Mouse (Mus musculus): ENCODE data around the gene Szt2.

The Szt2 gene

GRCm38 (mm10) chr4:118358159-118358895, 50.7 kb downstream of the Szt2 start:
- no peak for DNase-seq (ENCODE audit: inconsistent ontology term)

GRCm38 (mm10) chr4:118357504-118357903, 51.6 kb downstream of the Szt2 start:
- DNase-seq (ENCODE audit: inconsistent ontology term): no peak

GRCm38 (mm10) chr4:118356738-118357137, 52.3 kb downstream of the Szt2 start:
- DNase-seq (ENCODE audit: inconsistent ontology term): no peak

DNA sequence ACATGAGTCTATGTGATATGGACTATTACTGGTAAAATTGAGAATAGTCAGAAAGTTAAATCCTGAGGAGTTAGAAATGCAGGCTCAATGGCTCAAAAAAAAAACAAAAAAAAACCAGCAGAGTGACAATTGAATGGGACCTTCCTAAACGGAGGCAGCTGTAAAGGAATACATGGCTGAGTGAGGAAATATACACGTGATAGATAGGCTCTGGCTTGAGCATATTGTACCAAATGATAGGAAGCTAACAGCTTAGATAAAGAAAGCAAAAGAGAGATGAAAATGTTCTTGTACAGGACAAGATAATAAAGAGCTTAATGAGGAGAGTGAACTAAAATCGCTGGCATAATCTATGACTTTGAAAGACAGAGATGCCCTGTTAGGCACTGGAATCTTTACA, 54.8 kb downstream of the Szt2 start:
- DNase-seq (ENCODE audit: inconsistent ontology term): no peak

DNA sequence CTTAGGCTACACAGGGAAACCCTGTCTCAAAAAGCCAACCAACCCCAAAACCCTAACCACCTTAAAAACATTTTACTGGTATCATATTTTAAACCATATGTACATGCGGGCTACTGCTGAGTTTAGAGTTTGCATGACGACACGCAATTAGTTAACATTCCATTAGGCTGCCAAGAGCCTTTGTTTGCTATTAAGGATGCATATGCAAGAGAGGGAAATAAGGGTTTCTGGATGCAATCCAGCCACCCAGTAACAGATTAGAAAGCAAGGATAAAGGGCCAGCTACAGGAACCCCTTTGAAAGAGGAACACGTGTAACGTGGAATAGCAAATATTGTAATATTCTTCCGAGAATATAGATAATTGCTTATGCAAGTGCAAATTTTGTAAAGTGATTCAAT, 55.4 kb downstream of the Szt2 start:
- DNase-seq (ENCODE audit: inconsistent ontology term): no peak

GRCm38 (mm10) chr4:118351828-118352227, 57.2 kb downstream of the Szt2 start:
- DNase-seq (ENCODE audit: inconsistent ontology term): no peak

DNA sequence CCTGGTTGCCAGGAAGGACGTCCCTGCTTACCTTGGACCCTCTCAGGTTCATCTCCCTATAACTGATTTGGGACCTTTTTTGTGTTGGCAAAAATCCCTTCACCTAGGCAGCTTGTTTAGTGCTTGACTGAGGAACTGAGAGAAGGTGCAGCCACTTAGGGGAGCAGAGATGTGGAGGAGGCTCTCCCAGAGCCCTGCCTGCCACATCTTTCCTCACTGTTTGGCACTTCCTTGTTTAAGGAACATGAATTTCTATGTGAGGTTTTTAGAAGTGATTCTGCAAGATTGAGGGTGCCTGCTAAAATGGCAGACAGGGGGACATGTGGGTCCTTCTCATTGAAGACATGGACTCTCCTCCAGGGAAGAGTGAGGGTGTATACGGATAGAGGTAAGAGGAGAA, 58.2 kb downstream of the Szt2 start:
- DNase-seq (ENCODE audit: inconsistent ontology term): no peak

DNA sequence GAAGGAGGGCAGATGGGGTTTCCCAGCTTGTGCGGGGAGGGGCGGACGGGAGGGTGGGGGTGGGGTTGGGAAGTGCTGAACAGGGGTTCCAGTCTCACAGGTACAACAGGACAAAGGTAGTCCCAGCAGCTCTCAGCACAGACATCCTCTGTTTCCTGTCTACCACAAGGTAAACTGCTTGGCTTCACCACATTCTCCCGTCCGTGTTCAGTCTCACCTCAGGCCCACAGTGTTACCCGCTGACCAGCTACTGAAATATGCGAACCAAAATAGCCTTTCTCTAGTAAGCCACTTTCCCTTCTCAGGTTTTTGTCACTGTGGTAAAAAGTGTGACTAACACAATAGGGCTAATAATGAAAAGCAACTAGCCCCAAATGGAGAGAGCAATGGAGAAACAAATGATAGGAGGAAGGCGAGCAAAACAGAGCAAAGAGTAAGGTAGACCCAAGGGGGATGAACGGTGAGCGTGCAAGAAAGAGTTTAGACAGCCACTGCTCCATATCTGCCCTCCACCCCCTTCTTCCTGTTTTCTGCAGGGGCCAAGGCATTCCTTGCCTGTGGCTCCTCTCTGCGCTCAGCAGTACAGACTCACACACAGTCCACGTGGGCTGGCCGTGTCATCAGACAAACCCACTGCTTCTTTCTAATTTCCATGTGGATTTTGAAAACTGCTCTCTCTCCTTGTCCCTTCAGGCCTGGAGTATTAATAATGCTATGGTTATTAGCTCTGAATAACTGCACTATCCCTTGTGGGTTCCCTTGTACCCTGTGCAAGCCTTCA, 61.4 kb downstream of the Szt2 start:
- no peak for DNase-seq (ENCODE audit: inconsistent ontology term)

GRCm38 (mm10) chr4:118341447-118341846, 67.6 kb downstream of the Szt2 start:
- DNase-seq (ENCODE audit: inconsistent ontology term): no peak

DNA sequence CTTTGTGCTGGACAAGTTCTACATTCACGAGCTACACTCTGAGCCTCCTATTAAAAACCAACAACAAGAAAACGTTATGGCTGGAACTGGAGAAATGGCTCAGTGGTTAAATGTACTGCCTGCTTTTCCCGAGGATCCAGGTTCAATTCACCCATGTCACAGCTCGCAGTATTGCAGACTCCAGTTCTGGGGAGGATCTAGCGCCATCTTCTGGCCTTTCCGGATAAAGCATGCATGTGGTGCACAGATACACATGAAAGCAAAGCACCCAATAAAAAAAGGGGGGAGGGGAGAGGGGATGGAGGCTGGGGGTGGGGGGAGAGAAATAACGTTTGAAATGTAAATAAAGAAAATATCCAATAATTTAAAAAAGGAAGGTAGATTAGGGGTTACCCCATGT, 72.4 kb downstream of the Szt2 start:
- DNase-seq (ENCODE audit: inconsistent ontology term): peak; percentile 67

- DNase-seq (ENCODE audit: inconsistent ontology term): no peak
Observed at GRCm38 (mm10) chr4:118335991-118336390, 73.1 kb downstream of the Szt2 start.

DNA sequence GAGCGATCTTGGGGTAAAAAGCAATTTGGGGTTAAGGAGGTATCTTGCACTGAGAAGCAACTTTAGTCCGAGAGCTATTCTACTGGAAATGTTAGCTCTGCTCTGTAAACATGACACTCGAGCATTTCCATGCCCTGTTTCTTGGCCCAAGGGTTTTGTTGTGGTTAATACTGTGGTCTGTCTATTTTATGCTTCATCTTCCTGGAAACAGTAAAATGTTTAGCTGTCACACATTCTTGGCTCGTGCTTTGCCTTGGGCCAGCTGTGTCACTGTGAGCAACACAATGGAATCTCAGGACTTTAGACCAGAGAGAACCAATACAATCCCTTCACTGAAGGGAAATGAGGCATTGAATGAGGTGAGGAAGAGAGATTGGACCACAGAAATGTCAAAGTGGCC, 77.3 kb downstream of the Szt2 start:
- peak; percentile 90 for DNase-seq (ENCODE audit: inconsistent ontology term)

- no peak for DNase-seq (ENCODE audit: inconsistent ontology term)
Observed at GRCm38 (mm10) chr4:118326476-118326875, 82.6 kb downstream of the Szt2 start.

DNA sequence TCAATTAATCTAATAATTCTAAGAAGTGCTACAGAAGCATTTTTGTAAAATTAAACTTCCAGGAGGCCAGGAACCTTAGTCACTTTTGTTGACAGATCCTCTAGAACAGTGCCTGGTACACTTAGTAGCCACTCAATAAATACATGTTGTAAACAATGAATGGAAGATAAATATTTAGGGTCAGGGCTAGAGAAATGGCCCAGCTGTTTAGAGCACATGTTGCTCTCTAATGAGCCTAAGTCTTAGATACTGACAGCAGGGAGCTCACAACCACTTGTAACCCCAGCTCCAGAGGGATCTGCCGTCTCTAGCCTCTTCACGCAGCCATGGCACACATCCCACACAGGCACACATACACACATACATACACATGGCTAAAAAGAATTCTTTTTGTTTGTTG, 88.4 kb downstream of the Szt2 start:
- DNase-seq (ENCODE audit: inconsistent ontology term): no peak

- no peak for DNase-seq (ENCODE audit: inconsistent ontology term)
Observed at GRCm38 (mm10) chr4:118319706-118320344, 89.2 kb downstream of the Szt2 start.

DNA sequence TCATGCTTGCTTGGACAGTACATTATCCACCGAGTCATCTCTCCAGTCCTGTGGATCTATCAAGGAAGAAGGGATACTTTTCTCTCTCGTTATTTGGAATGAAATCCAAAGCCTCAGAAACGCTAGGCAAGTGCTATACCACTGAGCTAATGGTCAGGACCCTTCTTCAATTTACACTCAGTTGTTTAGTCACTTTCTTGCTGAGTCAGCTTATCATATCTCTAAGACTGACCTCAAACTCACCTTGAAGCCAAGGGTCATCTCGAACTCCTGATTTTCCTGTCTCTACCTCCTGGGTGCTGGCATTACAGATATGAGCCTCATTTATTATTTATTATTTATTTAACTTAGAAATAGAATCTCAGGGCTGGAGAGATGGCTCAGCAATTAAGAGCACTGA, 92.4 kb downstream of the Szt2 start:
- no peak for DNase-seq (ENCODE audit: inconsistent ontology term)

DNA sequence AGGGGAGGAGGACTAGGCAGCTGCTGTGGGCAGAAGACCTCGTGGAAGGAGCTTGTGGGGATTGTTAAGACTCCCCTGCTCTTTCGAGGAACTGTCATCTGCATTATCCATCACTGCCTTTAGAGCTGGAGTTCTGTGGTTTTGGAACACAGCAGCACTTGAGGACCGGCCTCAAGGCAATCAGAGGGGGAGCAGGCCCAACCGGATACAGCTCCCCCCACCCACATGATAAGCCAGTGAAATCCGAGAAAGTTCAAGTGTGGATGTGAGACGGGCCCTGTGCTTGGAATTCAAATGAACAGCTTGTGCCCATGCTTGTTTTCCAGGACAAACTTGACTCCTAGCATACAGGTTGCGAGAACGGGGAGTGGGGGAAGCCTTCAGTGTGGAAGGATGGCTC, 93.8 kb downstream of the Szt2 start:
- no peak for DNase-seq (ENCODE audit: inconsistent ontology term)

Data from Muller cell, postnatal 12 days (primary cell).